Mouse (Mus musculus): ENCODE results near the gene Gnai1. TPM values are rescaled to one million over a fixed set of nuclear protein-coding genes. Genes with fewer than 3 reads are reported as not detected.

Gnai1 gene
- polyA plus RNA-seq, 2 experiments, result 14.7 to 31.2 TPM

GRCm38 (mm10) chr5:18332256-18332655 lies 27.9 kb downstream of the Gnai1 start:
- no peak for TF ChIP-seq POLR2A (IDR thresholded peaks at IDR 0.05; ENCODE audit: borderline replicate concordance, extremely low read depth, insufficient read depth, insufficient read length)
- H3K36me3 ChIP-seq (ENCODE audit: control insufficient read depth, insufficient read depth, low read length), result no peaks in the 10 kb centered on the region
- H3K4me3 ChIP-seq (replicated peaks; ENCODE audit: low read length), result no peak overlapping the region
- no peak for ATAC-seq (ENCODE audit: low FRiP score, low read depth)
- no peaks in the 10 kb centered on the region for H3K9me3 ChIP-seq (ENCODE audit: control insufficient read depth, low read length)
- DNase-seq (ENCODE audit: low spot score), result no peak
- WGBS, result 93% methylated on average over 5 of the region's 5 CpGs
- no peaks in the 10 kb centered on the region for H3K27me3 ChIP-seq (ENCODE audit: control insufficient read depth, insufficient read depth, low read length)
- no peak overlapping the region for H3K27ac ChIP-seq (replicated peaks; ENCODE audit: low read depth, low read length)
- no peak overlapping the region for H3K9ac ChIP-seq (ENCODE audit: low read depth, low read length, severe bottlenecking)
- 0 out of 2 replicates have a peak, but pooled peaks cover 2% of the 10 kb centered on the region for H3K4me1 ChIP-seq (ENCODE audit: control insufficient read depth, insufficient read depth, low read length)
- no peak overlapping the region for H3K4me2 ChIP-seq (replicated peaks; ENCODE audit: low read depth, low read length, severe bottlenecking)

DNA sequence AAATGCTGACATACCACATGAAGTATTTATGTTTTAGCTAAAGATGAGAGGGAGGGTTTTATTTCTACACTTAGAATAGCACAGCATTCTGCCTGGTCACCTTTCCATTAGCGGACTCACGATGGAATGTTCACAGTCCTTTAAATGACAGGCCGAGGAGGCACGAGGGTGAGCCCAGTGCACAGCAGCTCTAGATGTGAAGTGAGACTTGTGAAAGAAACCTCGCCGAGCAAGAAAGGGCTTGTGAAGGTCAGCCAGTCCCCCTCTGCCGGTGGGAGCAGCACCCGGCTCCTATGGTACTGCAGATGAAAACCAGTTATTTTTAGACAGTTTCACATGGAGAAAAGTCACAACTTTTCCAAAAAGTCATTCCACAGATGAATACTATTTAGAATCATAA lies 29.4 kb downstream of the Gnai1 start:
- Histone ChIP-seq H3K27me3 (ENCODE audit: control insufficient read depth, insufficient read depth, low read length) (no peaks in the 10 kb centered on the region), H3K4me3 (replicated peaks; ENCODE audit: low read length) (no peak overlapping the region), H3K9ac (ENCODE audit: low read depth, low read length, severe bottlenecking) (no peak overlapping the region), H3K27ac (replicated peaks; ENCODE audit: low read depth, low read length) (no peak overlapping the region), H3K4me1 (ENCODE audit: control insufficient read depth, insufficient read depth, low read length) (0 out of 2 replicates have a peak, but pooled peaks cover 2% of the 10 kb centered on the region), H3K9me3 (ENCODE audit: control insufficient read depth, low read length) (no peaks in the 10 kb centered on the region), H3K4me2 (replicated peaks; ENCODE audit: low read depth, low read length, severe bottlenecking) (no peak overlapping the region), H3K36me3 (ENCODE audit: control insufficient read depth, insufficient read depth, low read length) (no peaks in the 10 kb centered on the region)
- no peak for DNase-seq (ENCODE audit: low spot score)
- no peak for ATAC-seq (ENCODE audit: low FRiP score, low read depth)
- no peak for TF ChIP-seq POLR2A (IDR thresholded peaks at IDR 0.05; ENCODE audit: borderline replicate concordance, extremely low read depth, insufficient read depth, insufficient read length)
- WGBS, result 38% methylated on average over 8 of the region's 8 CpGs

- 87% methylated on average over 6 of the region's 6 CpGs for WGBS
- Histone ChIP-seq H3K4me1 (ENCODE audit: control insufficient read depth, insufficient read depth, low read length) (0 out of 2 replicates have a peak, but pooled peaks cover 2% of the 10 kb centered on the region), H3K9me3 (ENCODE audit: control insufficient read depth, low read length) (no peaks in the 10 kb centered on the region), H3K4me2 (replicated peaks; ENCODE audit: low read depth, low read length, severe bottlenecking) (no peak overlapping the region), H3K27me3 (ENCODE audit: control insufficient read depth, insufficient read depth, low read length) (no peaks in the 10 kb centered on the region), H3K36me3 (ENCODE audit: control insufficient read depth, insufficient read depth, low read length) (no peaks in the 10 kb centered on the region), H3K9ac (ENCODE audit: low read depth, low read length, severe bottlenecking) (no peak overlapping the region), H3K27ac (replicated peaks; ENCODE audit: low read depth, low read length) (no peak overlapping the region), H3K4me3 (replicated peaks; ENCODE audit: low read length) (no peak overlapping the region)
- DNase-seq (ENCODE audit: low spot score) (no peak), ATAC-seq (ENCODE audit: low FRiP score, low read depth) (no peak)
- TF ChIP-seq POLR2A (IDR thresholded peaks at IDR 0.05; ENCODE audit: borderline replicate concordance, extremely low read depth, insufficient read depth, insufficient read length), result no peak
These were observed 34.0 kb downstream of the Gnai1 start for GRCm38 (mm10) chr5:18326159-18326558.

DNA sequence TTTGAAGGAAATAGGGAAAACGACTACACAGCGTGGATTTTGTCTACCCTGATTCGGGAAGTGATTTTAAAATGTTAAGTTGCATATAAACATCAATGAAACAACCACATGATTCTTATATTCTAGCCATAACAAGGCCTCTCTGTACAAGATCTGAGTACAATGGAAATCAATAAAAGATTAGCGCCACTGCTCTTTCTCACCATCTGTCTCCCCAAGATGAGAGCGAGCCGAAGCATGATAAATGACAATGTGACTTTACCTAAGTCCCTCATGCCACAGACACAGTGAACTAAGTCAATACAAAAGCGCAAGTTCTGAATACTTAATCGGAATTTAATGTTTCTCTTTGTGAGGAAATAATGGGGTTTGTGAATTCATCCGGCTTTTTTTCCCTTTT lies 36.6 kb downstream of the Gnai1 start:
- TF ChIP-seq POLR2A (IDR thresholded peaks at IDR 0.05; ENCODE audit: borderline replicate concordance, extremely low read depth, insufficient read depth, insufficient read length), result no peak
- Histone ChIP-seq H3K27me3 (ENCODE audit: control insufficient read depth, insufficient read depth, low read length) (no peaks in the 10 kb centered on the region), H3K4me3 (replicated peaks; ENCODE audit: low read length) (no peak overlapping the region), H3K27ac (replicated peaks; ENCODE audit: low read depth, low read length) (no peak overlapping the region), H3K4me2 (replicated peaks; ENCODE audit: low read depth, low read length, severe bottlenecking) (no peak overlapping the region), H3K4me1 (ENCODE audit: control insufficient read depth, insufficient read depth, low read length) (no peaks in the 10 kb centered on the region), H3K9me3 (ENCODE audit: control insufficient read depth, low read length) (no peaks in the 10 kb centered on the region; the same call in 1 of the 2 replicates), H3K9ac (ENCODE audit: low read depth, low read length, severe bottlenecking) (no peak overlapping the region), H3K36me3 (ENCODE audit: control insufficient read depth, insufficient read depth, low read length) (no peaks in the 10 kb centered on the region)
- no peak for ATAC-seq (ENCODE audit: low FRiP score, low read depth)
- DNase-seq (ENCODE audit: low spot score), result no peak
- 92% methylated on average over 9 of the region's 9 CpGs for WGBS

GRCm38 (mm10) chr5:18321661-18322060 lies 38.5 kb downstream of the Gnai1 start:
- Histone ChIP-seq H3K27me3 (ENCODE audit: control insufficient read depth, insufficient read depth, low read length) (no peaks in the 10 kb centered on the region), H3K4me3 (replicated peaks; ENCODE audit: low read length) (no peak overlapping the region), H3K4me2 (replicated peaks; ENCODE audit: low read depth, low read length, severe bottlenecking) (no peak overlapping the region), H3K4me1 (ENCODE audit: control insufficient read depth, insufficient read depth, low read length) (no peaks in the 10 kb centered on the region), H3K36me3 (ENCODE audit: control insufficient read depth, insufficient read depth, low read length) (no peaks in the 10 kb centered on the region), H3K9ac (ENCODE audit: low read depth, low read length, severe bottlenecking) (no peak overlapping the region), H3K27ac (replicated peaks; ENCODE audit: low read depth, low read length) (no peak overlapping the region), H3K9me3 (ENCODE audit: control insufficient read depth, low read length) (no peaks in the 10 kb centered on the region; the same call in 1 of the 2 replicates)
- DNase-seq (ENCODE audit: low spot score) (no peak), ATAC-seq (ENCODE audit: low FRiP score, low read depth) (no peak)
- TF ChIP-seq POLR2A (IDR thresholded peaks at IDR 0.05; ENCODE audit: borderline replicate concordance, extremely low read depth, insufficient read depth, insufficient read length), result no peak
- 74% methylated on average over 3 of the region's 3 CpGs for WGBS

GRCm38 (mm10) chr5:18318846-18319245 lies 41.3 kb downstream of the Gnai1 start:
- Histone ChIP-seq H3K9ac (ENCODE audit: low read depth, low read length, severe bottlenecking) (no peak overlapping the region), H3K36me3 (ENCODE audit: control insufficient read depth, insufficient read depth, low read length) (no peaks in the 10 kb centered on the region), H3K27ac (replicated peaks; ENCODE audit: low read depth, low read length) (no peak overlapping the region), H3K4me1 (ENCODE audit: control insufficient read depth, insufficient read depth, low read length) (no peaks in the 10 kb centered on the region), H3K27me3 (ENCODE audit: control insufficient read depth, insufficient read depth, low read length) (no peaks in the 10 kb centered on the region), H3K4me2 (replicated peaks; ENCODE audit: low read depth, low read length, severe bottlenecking) (no peak overlapping the region), H3K9me3 (ENCODE audit: control insufficient read depth, low read length) (no peaks in the 10 kb centered on the region; the same call in 1 of the 2 replicates), H3K4me3 (replicated peaks; ENCODE audit: low read length) (no peak overlapping the region)
- DNase-seq (ENCODE audit: low spot score) (no peak), ATAC-seq (ENCODE audit: low FRiP score, low read depth) (no peak)
- no peak for TF ChIP-seq POLR2A (IDR thresholded peaks at IDR 0.05; ENCODE audit: borderline replicate concordance, extremely low read depth, insufficient read depth, insufficient read length)
- 80% methylated on average over 4 of the region's 4 CpGs for WGBS

Data from limb, embryonic 14.5 days (tissue).